Mouse (Mus musculus) bone marrow, adult 2 months (tissue): ENCODE measurements around the gene Zfp865.

Experiments
- CTCF ChIP-seq: fragments of 200-500 bp; IDR thresholded peaks from 2 replicates; pipeline ENCODE4 v1.5.1; 2011; ENCODE audit warnings: low read length, control low read depth; ENCODE audit not compliant: control insufficient read depth, insufficient read depth
- POLR2A ChIP-seq: fragments of 200-500 bp; IDR thresholded peaks from 2 replicates; pipeline ENCODE4 v1.6.1; 2011; ENCODE audit warnings: low read depth, mild to moderate bottlenecking, control low read depth, low read length, borderline replicate concordance; ENCODE audit not compliant: control insufficient read depth

GRCm38 (mm10) chr7:5016057-5016456 is 4.1 kb upstream of the Zfp865 start:
- TF ChIP-seq CTCF (no peak), POLR2A (no peak)
